Mouse (Mus musculus) liver, embryonic 14.5 days (tissue): Measurements from ENCODE around the gene Pacs2. TPM values are rescaled to one million over a fixed set of nuclear protein-coding genes. Genes with fewer than 3 reads are reported as not detected.

Source experiments
- ATAC-seq: fragments of 200-750 bp; cut with Nextera tagmentation; 2 replicates; pipeline ENCODE4 v1.8.0; 2017; ENCODE audit warnings: moderate number of reproducible peaks, mild to moderate bottlenecking, moderate library complexity; ENCODE audit not compliant: insufficient read depth
- DNase-seq, 3 experiments: peaks; one replicate each; pipeline ENCODE4 v3.0.0-alpha.2; 2012 to 2013; ENCODE audit warnings: low read depth in 3 of 3, low spot score in 3 of 3
- H3K27ac ChIP-seq: fragments of 300-500 bp; sonication (generic); 2 replicates; pipeline ENCODE4 v1.5.1; 2014; ENCODE audit warnings: moderate library complexity, mild to moderate bottlenecking, control low read depth, inconsistent platforms
- H3K27me3 ChIP-seq: fragments of 300-500 bp; sonication (generic); 2 replicates; pipeline ENCODE4 v1.6.1; 2014; ENCODE audit warnings: mild to moderate bottlenecking, low read length, moderate library complexity; ENCODE audit not compliant: control insufficient read depth, insufficient read depth
- H3K36me3 ChIP-seq: fragments of 300-500 bp; sonication (generic); replicated peaks from 2 replicates; pipeline ENCODE4 v1.6.1; 2014; ENCODE audit warnings: low read depth; ENCODE audit not compliant: control insufficient read depth, insufficient read depth
- H3K4me1 ChIP-seq, 2 experiments: fragments of 200-500 bp in 1 of 2; fragments of 300-500 bp in 1 of 2; sonication (generic) in 1 of 2; replicated peaks; 2 replicates each; pipeline ENCODE4 v1.6.1; 2012 to 2014; ENCODE audit warnings: antibody characterized with exemption in 1 of 2, inconsistent platforms in 1 of 2, low read length in 1 of 2; ENCODE audit not compliant: control insufficient read depth in 2 of 2, insufficient read depth in 2 of 2
- H3K4me2 ChIP-seq: fragments of 300-500 bp; sonication (generic); 2 replicates; pipeline ENCODE4 v1.6.1; 2014; ENCODE audit warnings: low read depth, mild to moderate bottlenecking, control low read depth, moderate library complexity
- H3K4me3 ChIP-seq, 2 experiments: fragments of 200-500 bp in 1 of 2; fragments of 300-500 bp in 1 of 2; sonication (generic) in 1 of 2; 2 replicates each; pipeline ENCODE4 v1.5.1; 2012 to 2014; ENCODE audit warnings: low read depth in 2 of 2, low read length in 2 of 2, mild to moderate bottlenecking in 2 of 2, control low read depth in 1 of 2, inconsistent platforms in 1 of 2, moderate library complexity in 1 of 2; ENCODE audit not compliant: insufficient read depth in 1 of 2
- H3K9ac ChIP-seq: fragments of 300-500 bp; sonication (generic); replicated peaks from 2 replicates; pipeline ENCODE4 v1.6.1; 2014; ENCODE audit warnings: mild to moderate bottlenecking, control low read depth, moderate library complexity
- H3K9me3 ChIP-seq: fragments of 300-500 bp; sonication (generic); 2 replicates; pipeline ENCODE4 v1.6.1; 2016; ENCODE audit warnings: low read length, mixed read lengths; ENCODE audit not compliant: control insufficient read depth
- CTCF ChIP-seq: IDR thresholded peaks from 2 replicates; pipeline ENCODE4 v1.5.1; 2016; ENCODE audit warnings: antibody characterized with exemption, low read depth, control low read depth
- EP300 ChIP-seq: IDR thresholded peaks from 2 replicates; pipeline ENCODE4 v1.6.1; 2016; ENCODE audit warnings: antibody characterized with exemption, low read depth
- WGBS: fragments of 180-500 bp; shearing (Covaris S2); extraction: QIAGEN DNeasy Blood & Tissue Kit; methylation state at CpG from one replicate; pipeline ENCODE4 v1.1.7; 2014; ENCODE audit not compliant: insufficient replicate concordance; 5-methylcytosine and 5-hydroxymethylcytosine counted together
- polyA plus RNA-seq, 2 experiments: library from polyadenylated mRNA; depleted of rRNA in 1 of 2; stranded (reverse) in 1 of 2; unstranded in 1 of 2; fragments of >200 nt; fragmentation: Nextera tagmentation in 1 of 2; extraction: Ambion mirVana in 1 of 2; gene quantifications; 2 replicates each; pipeline versions ENCODE4 v1.2.1 to v1.2.3; 2012 to 2014

The Pacs2 gene
- polyA plus RNA-seq, 2 experiments = 3.7 to 11.7 TPM

DNA sequence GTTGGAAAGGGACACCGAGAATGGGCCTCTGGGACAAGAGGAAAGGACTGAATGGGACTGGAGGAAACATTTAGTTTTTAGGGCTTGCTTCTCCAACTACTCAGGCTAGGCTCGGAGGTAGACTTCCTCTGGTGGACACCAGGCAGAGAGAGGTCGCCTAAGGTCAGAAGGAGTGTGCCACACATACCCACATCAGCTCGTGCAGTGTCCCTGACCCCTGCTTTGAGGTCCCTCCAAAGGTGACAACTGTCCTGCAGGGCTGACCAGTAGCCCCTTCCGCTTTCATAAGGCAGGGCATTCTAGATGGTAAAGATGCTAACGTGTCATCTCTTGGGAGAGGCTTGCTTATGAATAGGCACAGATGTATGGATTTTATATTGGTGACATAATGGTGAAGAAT, 61.2 kb downstream of the Pacs2 start:
- DNase-seq = no peak
- Histone ChIP-seq H3K4me2 (peak overlapping the region; percentile 89), H3K27ac (no peak overlapping the region), H3K36me3 (no peaks in the 10 kb centered on the region), H3K9me3 (no peaks in the 10 kb centered on the region), H3K4me3 (no peak overlapping the region), H3K9ac (no peak overlapping the region), H3K27me3 (no peaks in the 10 kb centered on the region), H3K4me1 (peaks cover 7 to 17% of the 10 kb centered on the region in 2 experiments)
- WGBS = 46% methylated on average over 6 of the region's 6 CpGs
- 0 out of 2 replicates have a peak, but pooled peaks have one; percentile 1 for ATAC-seq
- TF ChIP-seq EP300 (no peak), CTCF (no peak)

DNA sequence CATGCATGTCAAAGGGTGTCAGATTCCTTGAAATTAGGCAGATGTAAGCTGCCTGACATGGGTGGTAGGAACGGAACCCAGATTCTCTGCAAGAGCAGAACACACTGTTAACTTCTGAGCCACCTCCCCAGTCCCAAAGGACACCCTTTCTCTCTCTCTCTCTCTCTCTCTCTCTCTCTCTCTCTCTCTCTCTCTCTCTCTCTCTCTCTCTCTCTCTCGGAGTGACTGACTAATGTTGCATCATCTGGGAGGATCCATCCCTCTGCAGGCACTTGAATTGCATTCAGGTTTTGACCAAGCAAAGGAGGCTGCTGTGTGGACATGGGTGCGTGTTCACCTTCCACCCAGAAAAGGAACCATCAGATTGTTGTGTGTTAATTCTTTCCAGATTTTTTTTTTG, 73.0 kb downstream of the Pacs2 start:
- no peak for ATAC-seq
- Histone ChIP-seq H3K4me2 (no peak overlapping the region), H3K36me3 (no peaks in the 10 kb centered on the region), H3K27ac (no peak overlapping the region), H3K4me1 (no peaks in the 10 kb centered on the region), H3K4me3 (no peak overlapping the region), H3K27me3 (no peaks in the 10 kb centered on the region), H3K9ac (no peak overlapping the region), H3K9me3 (no peaks in the 10 kb centered on the region)
- DNase-seq = no peak
- TF ChIP-seq CTCF = no peak
- TF ChIP-seq EP300 = no peak
- WGBS = 53% methylated on average over 3 of the region's 3 CpGs

DNA sequence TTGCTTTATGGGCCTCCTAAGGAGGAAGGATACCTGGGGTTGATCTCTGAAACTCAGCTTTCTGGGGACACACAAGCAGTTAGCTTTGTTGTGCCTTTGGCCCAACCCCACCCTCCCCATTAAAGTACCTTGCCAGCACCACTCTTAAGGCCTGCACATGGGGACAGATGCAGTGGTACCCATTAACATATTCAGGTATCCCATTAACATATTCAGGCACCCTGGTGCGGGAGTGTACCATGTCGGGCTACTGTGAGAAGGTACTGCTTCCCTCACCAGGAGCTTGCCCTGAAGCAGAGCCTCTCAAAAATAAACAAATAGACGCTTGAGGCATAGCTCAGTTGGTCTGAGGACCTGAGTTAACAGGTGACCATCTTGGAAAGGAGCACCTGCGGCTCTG, 73.7 kb downstream of the Pacs2 start:
- Histone ChIP-seq H3K4me3 (no peak overlapping the region), H3K27me3 (no peaks in the 10 kb centered on the region), H3K4me1 (no peaks in the 10 kb centered on the region), H3K9me3 (no peaks in the 10 kb centered on the region), H3K36me3 (no peaks in the 10 kb centered on the region), H3K4me2 (no peak overlapping the region), H3K9ac (no peak overlapping the region), H3K27ac (no peak overlapping the region)
- ATAC-seq (no peak), DNase-seq (no peak)
- WGBS = 54% methylated on average over 4 of the region's 4 CpGs
- TF ChIP-seq CTCF = no peak
- TF ChIP-seq EP300 = no peak

DNA sequence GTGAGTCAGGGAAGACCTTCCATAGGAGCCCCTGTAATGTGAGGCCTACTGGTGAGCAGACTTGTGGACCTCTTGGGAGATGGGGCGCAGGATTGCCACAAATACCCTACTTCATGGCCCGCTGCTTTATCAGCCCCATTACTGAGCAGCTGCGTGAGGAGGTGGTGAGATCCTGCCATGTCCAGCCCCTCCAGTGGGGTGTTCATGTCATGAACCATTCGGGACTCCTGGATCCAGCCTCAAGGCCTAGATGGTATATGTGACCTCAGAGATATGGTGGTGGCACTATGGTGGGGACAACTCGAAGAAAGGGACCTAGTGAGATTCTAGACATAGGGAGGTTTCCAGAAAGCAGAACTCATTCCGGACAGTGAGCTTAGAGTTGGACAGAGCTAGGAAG, 74.8 kb downstream of the Pacs2 start:
- Histone ChIP-seq H3K4me1 (no peaks in the 10 kb centered on the region), H3K9me3 (no peaks in the 10 kb centered on the region), H3K27ac (no peak overlapping the region), H3K4me3 (no peak overlapping the region), H3K27me3 (no peaks in the 10 kb centered on the region), H3K36me3 (no peaks in the 10 kb centered on the region), H3K9ac (no peak overlapping the region), H3K4me2 (no peak overlapping the region)
- DNase-seq (no peak), ATAC-seq (no peak)
- TF ChIP-seq CTCF = no peak
- WGBS = 74% methylated on average over 6 of the region's 6 CpGs

GRCm38 (mm10) chr12:113090053-113090452, 75.7 kb downstream of the Pacs2 start:
- H3K27me3 ChIP-seq = no peaks in the 10 kb centered on the region
- H3K9me3 ChIP-seq = no peaks in the 10 kb centered on the region
- no peak overlapping the region for H3K9ac ChIP-seq
- H3K4me3 ChIP-seq = no peak overlapping the region
- ATAC-seq (no peak), DNase-seq (no peak)
- no peak overlapping the region for H3K27ac ChIP-seq
- 77% methylated on average over 17 of the region's 17 CpGs for WGBS
- no peaks in the 10 kb centered on the region for H3K36me3 ChIP-seq
- TF ChIP-seq CTCF = no peak
- TF ChIP-seq EP300 = no peak
- no peak overlapping the region for H3K4me2 ChIP-seq
- no peaks in the 10 kb centered on the region for H3K4me1 ChIP-seq
